Mouse (Mus musculus): ENCODE data around the gene Gm28048. TPM values are rescaled to one million over a fixed set of nuclear protein-coding genes. Genes with fewer than 3 reads are reported as not detected.

Gene Gm28048
- polyA plus RNA-seq, 2 experiments from 2014 or later = 32.8 to 42.2 TPM

DNA sequence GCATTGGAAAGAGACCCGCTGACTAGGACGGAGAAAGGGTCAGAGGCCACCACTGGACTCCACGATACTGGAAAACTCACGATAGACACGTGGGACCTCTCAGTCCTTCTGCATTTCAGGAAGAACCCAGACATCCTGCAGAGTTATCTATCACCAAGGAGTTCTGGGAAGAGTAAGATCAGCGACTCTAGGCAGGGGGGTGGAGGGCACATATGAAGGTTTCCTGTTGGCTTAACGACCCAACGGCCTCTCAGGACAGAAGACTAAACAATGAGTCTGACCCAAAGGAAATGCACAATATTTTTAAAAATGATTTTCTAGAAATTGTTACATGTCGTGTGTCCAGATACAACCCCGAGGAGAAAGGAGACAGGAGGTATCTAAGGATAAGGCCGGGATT lies 150.0 kb downstream of the Gm28048 start:
- ATAC-seq = no peak

DNA sequence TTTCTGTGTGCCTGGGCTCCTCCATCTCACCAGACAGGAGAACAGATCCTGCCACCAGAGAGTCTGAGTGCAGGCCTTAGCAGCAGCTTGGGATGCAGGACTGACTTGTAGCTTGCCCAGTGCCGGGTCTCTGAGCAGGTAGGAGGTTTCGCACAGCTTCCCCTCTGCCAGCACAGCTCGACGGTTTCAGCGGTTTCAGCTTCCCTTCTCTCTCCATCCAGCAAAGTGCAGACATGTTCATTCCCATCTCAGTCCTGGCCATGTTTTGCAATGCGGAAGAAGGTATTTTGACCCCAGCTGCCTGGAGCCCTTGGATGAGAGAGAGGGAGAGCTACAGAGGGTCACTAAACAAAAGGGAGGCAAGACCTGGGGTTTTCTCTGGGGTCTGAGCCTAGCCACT lies 151.2 kb downstream of the Gm28048 start:
- no peak for ATAC-seq

DNA sequence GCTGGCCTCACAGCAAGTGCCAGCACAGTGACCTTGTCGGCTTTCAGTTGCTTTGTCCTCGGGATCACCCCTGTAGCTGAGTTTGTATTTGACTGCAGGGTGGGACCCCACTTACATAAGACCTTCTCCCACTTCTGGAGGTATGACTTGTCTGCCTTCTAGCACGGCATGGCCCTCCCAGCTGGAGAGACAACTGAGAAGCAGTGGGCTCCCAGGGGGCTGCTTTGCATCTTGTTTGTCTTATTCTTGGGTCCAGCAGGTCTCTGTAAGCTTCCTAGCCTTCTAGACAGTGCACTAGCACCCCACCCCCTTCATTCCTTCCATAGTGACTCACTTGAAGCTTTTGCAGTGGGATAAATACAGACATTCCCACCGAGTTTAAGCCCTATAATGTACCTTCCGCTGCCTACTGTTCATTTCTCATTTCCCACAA lies 151.7 kb downstream of the Gm28048 start:
- no peak for ATAC-seq

DNA sequence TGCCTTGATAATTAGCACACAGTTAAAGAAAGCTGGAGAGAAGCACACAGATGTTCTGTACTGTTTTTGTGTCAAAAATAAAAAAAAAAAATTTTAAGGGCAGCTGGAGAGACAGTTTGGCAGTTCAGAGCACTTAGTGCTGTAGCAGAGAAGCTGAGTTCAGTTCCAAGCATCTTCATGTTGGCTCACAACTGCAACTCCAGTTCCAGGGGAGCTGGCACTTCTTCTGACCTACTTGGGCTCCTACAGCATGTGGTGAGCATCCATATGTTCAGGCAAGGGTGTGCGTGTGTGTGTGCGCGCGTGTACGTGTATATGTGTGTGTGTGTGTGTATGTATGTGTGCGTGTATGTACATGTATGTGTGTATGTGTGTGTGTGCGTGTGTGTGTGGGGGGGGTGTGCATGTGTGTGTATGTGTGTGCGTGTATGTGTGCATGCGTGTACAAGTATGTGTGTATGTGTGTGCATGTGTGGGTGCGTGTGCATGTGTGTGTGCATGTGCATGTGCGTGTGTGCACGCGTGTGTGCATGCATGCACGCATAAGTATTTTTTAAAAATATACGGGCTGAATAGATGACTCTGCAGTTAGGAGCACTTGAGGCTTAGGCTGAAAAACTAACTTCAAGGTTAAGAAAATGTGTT lies 152.8 kb downstream of the Gm28048 start:
- no peak for ATAC-seq

DNA sequence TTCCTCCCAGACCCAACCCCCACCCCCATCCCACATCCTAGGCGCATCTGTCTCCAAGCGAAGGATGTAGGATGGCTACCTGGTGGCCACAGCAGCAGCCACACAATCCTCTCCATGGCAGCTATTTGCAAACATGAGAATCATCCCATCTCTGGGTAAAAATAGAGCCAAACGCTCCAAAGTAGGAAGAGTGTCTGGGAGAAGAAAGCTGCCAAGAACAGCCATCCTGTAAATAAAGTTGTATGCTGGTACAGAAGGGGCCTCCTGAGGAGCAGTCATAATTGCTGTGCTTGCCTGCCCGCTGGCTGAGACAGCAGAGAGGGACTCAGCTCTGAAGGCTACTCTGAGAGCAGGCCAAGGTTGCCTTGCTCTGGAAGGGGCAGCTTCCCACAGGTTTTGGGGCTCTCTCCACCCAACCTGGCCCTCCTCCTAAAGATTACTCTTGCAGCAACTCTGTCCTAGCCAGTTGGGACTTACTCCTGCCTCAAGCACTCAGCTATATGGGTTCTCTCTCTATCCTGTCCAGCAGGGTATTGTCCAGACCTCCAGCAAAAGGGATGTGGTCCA lies 154.3 kb downstream of the Gm28048 start:
- no peak for ATAC-seq

DNA sequence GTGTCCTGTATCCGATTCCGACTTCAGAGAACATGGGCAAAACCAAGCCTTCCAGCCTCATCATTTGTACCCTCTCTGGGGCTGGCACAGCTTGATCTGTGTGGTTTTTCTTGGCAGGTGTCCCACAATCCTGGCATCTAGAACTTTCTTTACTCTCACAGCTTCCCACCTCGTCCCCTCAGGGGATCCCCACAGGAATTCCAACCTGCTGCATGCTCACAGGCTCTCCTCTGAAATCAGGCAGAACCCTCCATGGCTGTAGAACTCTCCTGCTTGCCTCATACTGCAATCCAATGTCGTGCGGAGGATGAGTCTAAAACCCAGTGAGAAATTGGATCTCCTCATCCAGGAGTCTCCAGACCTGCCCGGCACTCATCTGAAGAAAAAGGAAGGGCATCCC lies 155.2 kb downstream of the Gm28048 start:
- ATAC-seq = no peak

DNA sequence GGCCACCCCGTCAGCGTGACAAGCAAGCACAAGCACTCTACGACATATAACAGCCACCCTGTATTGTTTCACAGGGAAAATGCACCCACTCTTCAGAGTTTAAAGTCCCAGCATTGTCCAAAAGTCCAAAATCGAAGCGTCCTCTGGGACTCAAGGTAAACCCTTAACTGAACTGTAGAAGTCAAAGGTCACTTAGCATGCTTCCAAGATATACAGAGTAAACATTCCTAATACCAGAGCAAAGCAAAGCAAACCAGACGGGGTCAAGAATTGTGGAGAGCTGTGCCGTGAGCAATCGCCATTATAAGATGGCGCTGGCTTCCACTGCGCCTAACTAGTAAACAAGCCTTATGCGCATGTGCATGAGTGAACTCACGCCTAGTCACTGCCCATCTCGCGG lies 155.8 kb downstream of the Gm28048 start:
- no peak for ATAC-seq

DNA sequence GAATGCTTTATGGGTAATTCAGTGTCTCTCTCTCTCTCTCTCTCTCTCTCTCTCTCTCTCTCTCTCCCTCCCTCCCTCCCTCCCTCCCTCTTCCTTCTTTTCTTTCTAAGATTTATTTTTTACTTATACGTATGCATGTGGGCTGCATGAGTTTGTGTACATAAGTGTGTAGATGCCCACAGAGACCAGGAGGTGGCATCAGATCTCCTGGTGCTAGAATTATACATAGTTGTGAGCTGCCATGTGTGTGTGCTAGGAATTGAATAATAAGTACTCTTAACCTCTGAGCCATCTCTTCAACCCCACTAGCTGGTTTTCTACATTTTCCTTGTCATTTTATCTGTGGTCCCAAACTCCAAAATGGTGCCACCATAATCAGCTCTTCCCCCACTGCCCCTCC lies 156.3 kb downstream of the Gm28048 start:
- no peak for ATAC-seq

DNA sequence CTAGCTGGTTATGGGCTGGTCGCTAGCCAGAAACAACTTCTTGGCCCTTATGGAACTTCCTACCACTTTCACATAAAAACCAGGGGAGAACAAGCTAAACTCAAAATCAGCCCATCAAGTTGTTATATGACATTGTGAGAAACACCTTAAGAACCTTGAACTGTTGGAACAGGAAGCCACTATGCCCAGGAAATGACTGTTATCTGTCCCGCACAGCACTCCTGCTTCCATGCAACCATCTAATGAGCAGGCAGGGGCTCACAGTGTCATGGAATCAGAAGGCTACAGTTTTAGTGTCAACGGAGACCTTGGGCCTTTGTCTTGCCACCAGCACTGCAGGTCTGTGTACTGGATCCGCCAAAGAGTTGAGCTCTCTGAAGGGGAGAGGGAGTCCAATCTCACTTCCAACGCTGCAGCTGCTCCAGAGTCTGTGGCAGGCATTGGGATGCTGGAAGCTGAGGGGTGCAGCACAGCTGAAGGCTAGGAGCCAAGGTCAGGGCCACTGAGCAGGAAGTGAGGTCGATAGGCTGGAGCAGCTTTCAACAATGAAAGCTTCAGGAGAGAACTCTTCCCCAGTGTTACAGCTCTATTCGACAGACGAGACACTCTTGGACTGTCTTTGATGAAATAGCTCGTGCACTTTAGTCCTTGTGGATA lies 157.7 kb downstream of the Gm28048 start:
- peak; percentile 41 for ATAC-seq

DNA sequence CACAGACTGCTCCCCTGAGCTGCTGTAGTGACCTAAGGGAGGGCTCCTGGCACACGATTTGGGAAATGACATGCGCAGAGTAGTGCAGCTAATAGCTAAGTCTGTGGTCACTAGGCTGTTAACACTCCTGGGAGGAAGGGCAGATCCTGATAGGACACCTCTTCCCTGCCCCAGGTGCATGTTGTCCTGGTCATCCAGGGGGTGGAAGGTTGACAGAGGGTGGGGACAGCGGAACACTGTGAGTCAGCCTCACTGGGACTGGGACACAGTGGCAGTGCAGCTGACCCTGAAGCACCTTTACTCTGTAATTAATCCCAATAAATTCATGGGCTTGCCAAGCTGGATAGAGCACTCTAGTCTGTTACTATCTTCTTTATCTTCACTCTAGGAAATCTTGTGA lies 160.6 kb downstream of the Gm28048 start:
- no peak for ATAC-seq

DNA sequence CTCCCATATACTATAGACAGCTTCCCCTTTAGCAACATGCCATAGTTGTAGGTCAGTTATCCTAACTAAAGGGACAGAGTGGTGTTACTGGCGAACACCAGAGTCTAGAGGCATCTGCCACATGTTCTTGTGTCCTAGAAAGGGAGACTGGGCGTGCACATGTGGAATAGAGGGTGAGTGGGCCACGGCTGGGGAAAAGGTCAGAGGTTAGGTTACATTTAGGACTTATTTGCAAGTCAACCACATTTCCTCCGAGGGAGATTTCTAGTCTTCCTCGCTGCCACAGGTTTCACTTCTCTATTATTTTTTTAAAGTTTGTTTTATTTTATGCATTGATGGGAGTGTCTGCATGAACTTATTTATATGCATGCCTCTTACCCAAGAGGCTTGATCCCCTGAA lies 163.5 kb downstream of the Gm28048 start:
- ATAC-seq = no peak

DNA sequence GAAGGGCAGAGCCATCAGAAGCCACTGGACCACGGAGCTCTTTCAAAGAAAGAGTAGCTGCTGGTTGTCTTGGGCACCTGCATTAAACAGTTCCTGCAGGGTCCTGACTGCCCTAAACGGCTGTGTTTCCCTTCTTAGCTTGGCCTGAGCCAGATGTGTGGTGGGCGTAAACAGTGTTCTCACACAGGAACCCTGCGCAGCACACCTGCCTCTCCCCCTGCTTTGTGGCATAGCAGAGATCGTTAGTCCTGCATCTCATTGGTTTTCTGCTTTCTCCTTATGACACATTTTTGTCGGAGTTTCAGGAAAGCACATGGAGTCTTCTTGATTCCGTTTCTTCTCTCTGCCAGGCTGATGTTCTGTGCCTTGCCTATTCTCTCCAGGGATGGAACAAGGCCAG lies 166.0 kb downstream of the Gm28048 start:
- no peak for ATAC-seq

DNA sequence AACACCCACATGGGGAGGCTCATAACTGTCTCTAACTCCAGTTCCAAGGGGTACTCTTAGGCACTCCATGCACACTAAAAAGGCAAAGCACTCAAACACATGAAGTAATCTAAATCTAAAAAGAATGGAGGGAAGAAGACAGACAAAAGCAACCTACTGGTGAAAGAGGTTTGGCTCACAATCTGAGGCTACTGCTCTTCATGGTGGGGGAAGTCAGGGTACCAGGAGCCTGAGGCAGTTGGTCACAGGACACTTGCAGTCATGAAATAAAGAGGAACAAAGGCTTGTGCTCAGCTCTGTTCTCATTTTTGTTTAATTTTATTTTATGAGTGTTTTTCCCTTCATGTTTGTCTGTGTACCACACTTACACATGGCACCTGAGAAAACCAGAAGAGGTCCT lies 166.7 kb downstream of the Gm28048 start:
- ATAC-seq = no peak

DNA sequence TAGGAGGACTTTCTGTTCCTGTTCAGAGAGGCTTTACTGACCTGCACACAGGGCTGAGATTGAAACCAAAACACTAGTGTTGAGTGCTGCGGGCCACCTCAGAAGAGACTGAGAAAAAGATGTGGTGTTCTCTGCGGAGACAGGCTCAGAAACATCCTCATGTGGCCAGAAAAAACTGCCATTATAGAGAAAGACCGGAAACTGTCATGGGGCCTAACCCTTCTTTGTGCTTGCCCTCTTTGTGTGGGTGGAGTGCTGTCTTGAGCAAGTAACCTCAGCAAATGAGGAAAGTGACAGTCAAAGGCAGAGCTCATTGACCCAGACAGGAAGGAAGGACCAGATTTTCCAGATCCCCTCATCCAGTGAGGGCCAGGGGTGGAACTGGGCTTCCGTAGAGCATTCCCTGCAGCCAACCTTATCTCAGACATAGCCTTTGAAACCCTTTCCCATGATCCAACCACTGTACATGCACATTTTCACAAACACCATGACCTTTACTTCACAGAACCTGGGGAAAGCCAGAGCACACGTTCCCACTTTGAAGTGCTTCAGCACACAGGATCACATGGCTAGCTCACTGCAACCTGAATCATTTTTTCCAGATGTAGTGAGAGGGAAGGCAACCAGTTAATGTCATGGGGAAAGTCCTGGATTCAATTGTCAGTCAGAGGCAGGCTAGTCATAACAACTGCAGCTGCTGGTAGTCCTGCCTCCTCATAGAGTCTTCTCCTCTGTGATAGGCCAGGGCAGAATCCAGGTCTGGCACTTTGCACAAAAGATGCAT lies 167.8 kb downstream of the Gm28048 start:
- peak; percentile 67 for ATAC-seq

DNA sequence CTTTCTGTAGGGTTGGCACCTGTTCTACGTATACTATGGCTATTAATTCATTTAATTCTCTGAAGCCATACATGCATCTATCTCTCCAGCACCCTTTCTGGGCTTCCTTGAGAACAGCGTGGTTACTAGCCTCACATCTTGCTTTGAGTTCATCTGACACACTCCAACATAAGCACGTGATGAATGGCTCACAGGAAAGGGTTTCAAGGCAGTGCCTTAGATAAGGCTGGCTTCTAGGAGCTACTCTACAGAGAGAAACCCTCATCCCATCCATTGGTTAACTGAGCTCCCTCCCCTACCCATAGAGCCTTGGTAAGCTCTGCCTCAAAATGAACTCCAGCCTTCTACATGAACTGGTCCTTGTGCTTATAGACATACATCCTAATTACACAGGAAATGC lies 168.5 kb downstream of the Gm28048 start:
- peak; percentile 22 for ATAC-seq

DNA sequence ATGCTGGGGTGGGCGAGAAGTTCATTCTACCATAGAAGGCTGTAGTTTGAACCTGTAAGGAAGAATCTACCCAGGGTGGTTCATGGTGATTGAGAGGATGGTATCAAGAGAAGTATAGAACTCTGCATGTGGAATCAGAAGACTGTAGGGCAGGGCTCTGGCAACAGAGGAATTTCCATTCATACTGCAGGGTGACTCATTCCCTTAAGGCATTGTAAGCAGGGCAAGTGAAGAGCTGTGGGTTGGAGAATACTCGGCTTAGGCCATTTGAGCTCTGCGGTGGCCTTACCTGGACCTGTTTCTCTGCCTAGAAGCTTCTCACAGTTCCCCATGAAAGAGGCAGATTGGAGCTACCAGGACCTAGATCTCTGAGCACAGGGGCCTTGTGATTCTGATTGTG lies 170.5 kb downstream of the Gm28048 start:
- no peak for ATAC-seq

DNA sequence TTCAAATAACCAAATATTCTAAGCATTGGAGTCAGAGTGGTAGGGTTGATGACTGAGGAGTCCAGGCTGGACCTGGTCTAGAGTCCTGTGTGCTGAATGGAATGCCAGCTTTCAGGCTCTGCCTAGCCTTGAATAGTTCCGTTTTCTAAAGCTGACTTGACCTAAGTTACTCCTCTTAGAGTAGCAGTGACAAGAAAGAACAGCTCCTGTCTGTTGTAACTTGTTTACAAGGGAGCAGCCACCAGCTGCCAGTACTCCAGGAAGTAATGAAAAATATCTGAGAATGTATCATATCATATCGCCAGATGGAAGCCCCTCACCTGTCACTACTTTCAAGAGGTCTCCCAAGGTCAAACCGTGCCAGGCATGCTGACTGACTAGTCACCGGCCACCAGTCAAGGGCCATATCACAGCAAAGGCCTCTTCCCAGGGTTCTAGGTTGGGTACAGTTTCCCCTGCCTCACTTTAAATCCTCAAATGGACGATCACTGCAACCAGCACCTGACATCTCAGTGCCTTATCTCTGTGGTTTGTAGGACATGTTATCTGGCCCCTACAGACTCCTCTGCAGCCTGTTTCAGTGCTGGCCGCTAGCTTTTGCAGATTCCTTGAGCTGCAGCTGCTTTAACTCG lies 172.3 kb downstream of the Gm28048 start:
- no peak for ATAC-seq

DNA sequence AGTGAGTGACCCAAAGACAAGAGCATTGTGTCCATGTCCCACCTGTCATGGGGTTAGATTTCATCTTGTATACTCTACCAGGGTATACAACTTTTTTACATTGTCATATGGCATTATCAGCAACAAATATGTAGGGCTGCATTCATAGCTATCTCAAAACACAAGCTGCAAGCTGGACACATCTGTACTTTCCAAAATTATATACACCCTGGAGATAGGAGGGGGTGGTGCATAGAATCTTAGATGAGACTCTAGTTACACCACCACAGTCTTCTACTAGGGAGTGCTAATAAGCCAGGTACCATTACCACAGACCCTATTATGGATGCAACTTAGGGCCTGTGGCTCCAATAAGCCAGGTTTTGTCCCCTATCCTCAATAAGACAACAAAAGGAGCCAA lies 173.8 kb downstream of the Gm28048 start:
- no peak for ATAC-seq

DNA sequence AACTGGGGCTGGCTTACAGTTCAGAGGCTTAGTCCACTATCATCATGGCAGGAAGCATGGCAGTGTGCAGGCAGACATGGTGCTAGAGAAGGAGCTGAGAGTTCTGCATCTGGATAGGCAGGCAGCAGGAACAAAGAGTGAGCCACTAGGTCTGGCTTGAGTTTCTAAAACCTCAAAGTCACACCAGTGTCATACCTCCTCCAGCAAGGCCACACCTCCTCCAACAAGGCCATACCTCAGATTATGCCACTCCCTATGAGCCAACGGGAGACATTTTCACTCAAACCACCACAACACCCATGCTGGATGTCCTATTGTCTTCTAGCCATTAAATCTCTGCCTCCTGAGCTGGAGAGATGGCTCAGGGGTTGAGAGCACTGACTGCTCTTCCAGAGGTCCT lies 176.7 kb downstream of the Gm28048 start:
- no peak for ATAC-seq

DNA sequence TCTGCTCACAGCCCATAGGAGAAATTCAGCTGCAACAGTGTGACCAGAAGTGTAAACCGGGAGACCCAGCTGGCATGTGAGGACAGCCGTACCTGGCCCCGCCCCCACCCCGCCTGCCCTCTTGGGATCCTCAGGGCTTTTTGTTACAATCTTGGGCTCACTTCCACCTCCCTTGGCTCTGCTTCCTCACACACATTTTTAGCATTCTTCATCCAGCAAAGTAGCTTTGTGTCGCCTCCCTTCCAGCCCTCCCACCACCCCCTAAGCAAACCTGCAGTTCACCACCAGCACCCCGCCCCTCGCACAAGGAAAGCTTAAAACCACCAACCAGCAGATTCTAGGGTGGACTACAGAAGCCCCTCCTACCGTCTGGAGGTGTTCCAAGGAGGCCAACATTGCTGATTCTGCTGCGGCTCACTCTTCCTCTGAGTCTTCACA lies 181.9 kb downstream of the Gm28048 start:
- no peak for ATAC-seq

DNA sequence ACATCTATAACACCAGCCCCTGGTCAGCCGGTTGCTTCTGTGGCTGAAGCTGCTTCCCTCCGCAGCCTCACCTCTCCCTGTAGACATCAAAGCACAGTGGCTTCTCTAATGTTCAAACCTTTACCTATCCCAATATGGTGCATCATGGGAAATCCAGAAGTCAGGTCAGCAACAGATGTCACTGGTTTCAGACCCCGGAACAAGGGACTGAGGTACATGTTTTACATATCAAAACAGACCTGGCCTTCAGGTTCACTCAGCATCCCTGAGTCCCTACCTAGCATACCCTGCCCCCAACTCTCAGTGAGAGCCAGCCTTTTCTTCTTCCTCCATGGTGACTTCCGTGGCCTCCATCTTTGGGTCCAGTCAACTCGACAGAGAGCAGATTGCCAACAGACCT lies 183.0 kb downstream of the Gm28048 start:
- no peak for ATAC-seq

DNA sequence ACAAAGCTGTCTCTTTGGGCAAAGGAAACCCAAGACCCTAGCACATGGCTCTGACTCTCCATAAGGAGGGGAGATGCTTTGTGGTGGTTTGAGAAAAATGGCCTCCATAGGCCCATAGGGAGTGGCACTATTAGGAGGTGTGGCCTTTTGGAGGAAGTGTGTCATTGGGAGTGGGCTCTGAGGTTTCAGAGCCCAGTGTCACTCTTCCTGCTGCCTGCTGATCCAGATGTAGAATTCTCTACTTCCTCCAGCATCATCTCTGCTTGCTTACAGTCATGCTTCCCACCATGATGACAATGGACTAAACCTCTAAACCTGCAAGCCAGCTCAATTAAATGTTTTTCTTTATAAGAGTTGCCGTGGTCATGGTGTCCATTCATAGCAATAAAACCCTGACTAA lies 187.2 kb downstream of the Gm28048 start:
- no peak for ATAC-seq

DNA sequence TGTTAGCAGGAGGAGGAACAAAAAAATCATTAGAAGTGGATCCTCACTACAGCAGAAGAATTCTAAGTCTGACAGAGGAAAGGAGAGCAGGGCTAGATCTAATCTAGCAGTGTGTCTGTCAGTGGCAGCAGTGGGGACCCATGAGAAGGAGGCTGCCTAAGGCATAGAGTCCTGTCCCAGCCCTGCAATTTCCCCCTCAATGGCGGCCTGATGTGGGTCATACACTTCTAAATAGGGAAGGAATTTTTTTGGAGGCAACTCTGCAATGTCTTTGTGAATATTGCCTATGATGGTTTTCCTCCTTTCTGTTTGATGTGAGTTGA lies 188.0 kb downstream of the Gm28048 start:
- no peak for ATAC-seq

Measured in activated CD4-positive, CD25-positive, alpha-beta regulatory T cell, adult 4 months (primary cell).